Mouse (Mus musculus) stomach, embryonic 16.5 days (tissue): Measurements from ENCODE around the gene Klhdc8a. TPM values are rescaled to one million over a fixed set of nuclear protein-coding genes. Genes with fewer than 3 reads are reported as not detected.

Experiments used
- ATAC-seq: fragments of 200-750 bp; cut with Nextera tagmentation; 2 replicates; pipeline ENCODE4 v1.8.0; 2017; ENCODE audit warnings: moderate number of reproducible peaks, moderate TSS enrichment; ENCODE audit not compliant: insufficient read depth, low FRiP score
- H3K27ac ChIP-seq: fragments of 300-500 bp; sonication (generic); 2 replicates; pipeline ENCODE4 v1.5.1; 2014; ENCODE audit warnings: low read length
- H3K27me3 ChIP-seq: fragments of 300-500 bp; sonication (generic); 2 replicates; pipeline ENCODE4 v1.6.1; 2014; ENCODE audit warnings: low read length, control low read depth, mixed read lengths; ENCODE audit not compliant: control insufficient read depth, insufficient read depth
- H3K36me3 ChIP-seq: fragments of 300-500 bp; sonication (generic); 2 replicates; pipeline ENCODE4 v1.6.1; 2014; ENCODE audit warnings: low read length; ENCODE audit not compliant: control insufficient read depth, insufficient read depth
- H3K4me1 ChIP-seq: fragments of 300-500 bp; sonication (generic); 2 replicates; pipeline ENCODE4 v1.6.1; 2014; ENCODE audit warnings: low read length, control low read depth, mixed read lengths; ENCODE audit not compliant: control insufficient read depth, insufficient read depth
- H3K4me2 ChIP-seq: fragments of 300-500 bp; sonication (generic); 2 replicates; pipeline ENCODE4 v1.6.1; 2014; ENCODE audit warnings: low read depth, low read length, mixed read lengths
- H3K4me3 ChIP-seq: fragments of 300-500 bp; sonication (generic); replicated peaks from 2 replicates; pipeline ENCODE4 v1.5.1; 2014; ENCODE audit warnings: mild to moderate bottlenecking, low read length
- H3K9ac ChIP-seq: fragments of 300-500 bp; sonication (generic); 2 replicates; pipeline ENCODE4 v1.6.1; 2014; ENCODE audit warnings: low read length
- H3K9me3 ChIP-seq: fragments of 300-500 bp; sonication (generic); replicated peaks from 2 replicates; pipeline ENCODE4 v1.6.1; 2016; ENCODE audit warnings: low read length, control low read depth; ENCODE audit not compliant: control insufficient read depth
- WGBS: fragments of 180-500 bp; shearing (Covaris S2); extraction: QIAGEN DNeasy Blood & Tissue Kit; methylation state at CpG from one replicate; pipeline ENCODE4 v1.1.7; 2014; 5-methylcytosine and 5-hydroxymethylcytosine counted together
- polyA plus RNA-seq: library from polyadenylated mRNA; unstranded; fragments of >200 nt; fragmentation: Nextera tagmentation; extraction: Ambion mirVana; gene quantifications from 2 replicates; pipeline ENCODE4 v1.2.1, GENCODE M21; 2015

Gene Klhdc8a
- polyA plus RNA-seq, 1 experiment from 2014 or later: 0.18 TPM

- H3K4me3 ChIP-seq: peak overlapping the region; percentile 54
- peak overlapping the region; percentile 71 for H3K9ac ChIP-seq
- ATAC-seq: peak; percentile 23; the same call in 1 of the 2 replicates
- H3K36me3 ChIP-seq: no peaks in the 10 kb centered on the region
- 1% methylated on average over 70 of the region's 71 CpGs for WGBS
- H3K4me1 ChIP-seq: peaks cover 9% of the 10 kb centered on the region; the same call in 1 of the 2 replicates
- H3K27me3 ChIP-seq: peaks cover 25% of the 10 kb centered on the region
- no peak overlapping the region for H3K27ac ChIP-seq
- H3K4me2 ChIP-seq: peak overlapping the region; percentile 98
- no peaks in the 10 kb centered on the region for H3K9me3 ChIP-seq
These were observed 507 bp downstream of the Klhdc8a start for GRCm38 (mm10) chr1:132298801-132299464.

- H3K27me3 ChIP-seq: peaks cover 25% of the 10 kb centered on the region
- no peaks in the 10 kb centered on the region for H3K36me3 ChIP-seq
- WGBS: 70% methylated on average over 5 of the region's 5 CpGs
- H3K9ac ChIP-seq: no peak overlapping the region
- H3K4me1 ChIP-seq: peaks cover 9% of the 10 kb centered on the region; the same call in 1 of the 2 replicates
- ATAC-seq: no peak
- no peak overlapping the region for H3K27ac ChIP-seq
- H3K9me3 ChIP-seq: no peaks in the 10 kb centered on the region
- no peak overlapping the region for H3K4me3 ChIP-seq
- H3K4me2 ChIP-seq: no peak overlapping the region
These were observed 1.3 kb downstream of the Klhdc8a start for GRCm38 (mm10) chr1:132299744-132300143.

GRCm38 (mm10) chr1:132301242-132301641 lies 2.8 kb downstream of the Klhdc8a start:
- Histone ChIP-seq H3K36me3 (no peaks in the 10 kb centered on the region), H3K27ac (no peak overlapping the region), H3K9ac (no peak overlapping the region), H3K4me1 (peaks cover 9% of the 10 kb centered on the region; the same call in 1 of the 2 replicates), H3K9me3 (no peaks in the 10 kb centered on the region), H3K4me3 (no peak overlapping the region), H3K27me3 (peaks cover 25% of the 10 kb centered on the region), H3K4me2 (no peak overlapping the region)
- 90% methylated on average over 5 of the region's 5 CpGs for WGBS
- no peak for ATAC-seq

- 87% methylated on average over 9 of the region's 9 CpGs for WGBS
- no peak overlapping the region for H3K27ac ChIP-seq
These were observed 4.0 kb downstream of the Klhdc8a start for GRCm38 (mm10) chr1:132302341-132302866.

GRCm38 (mm10) chr1:132304618-132305214 lies 6.3 kb downstream of the Klhdc8a start:
- H3K4me1 ChIP-seq: no peaks in the 10 kb centered on the region
- ATAC-seq: no peak
- no peaks in the 10 kb centered on the region for H3K9me3 ChIP-seq
- no peaks in the 10 kb centered on the region for H3K36me3 ChIP-seq
- H3K9ac ChIP-seq: no peak overlapping the region
- 30% methylated on average over 9 of the region's 9 CpGs for WGBS
- H3K4me3 ChIP-seq: no peak overlapping the region
- no peak overlapping the region for H3K4me2 ChIP-seq
- no peak overlapping the region for H3K27ac ChIP-seq
- peaks cover 8% of the 10 kb centered on the region for H3K27me3 ChIP-seq

More at GRCm38 (mm10) chr1:132302341-132302866, 4.0 kb downstream of the Klhdc8a start:
- H3K9me3 ChIP-seq: no peaks in the 10 kb centered on the region
- no peak overlapping the region for H3K4me2 ChIP-seq
- no peak for ATAC-seq
- H3K4me3 ChIP-seq: no peak overlapping the region
- peaks cover 9% of the 10 kb centered on the region; the same call in 1 of the 2 replicates for H3K4me1 ChIP-seq
- H3K9ac ChIP-seq: no peak overlapping the region
- peaks cover 25% of the 10 kb centered on the region for H3K27me3 ChIP-seq
- no peaks in the 10 kb centered on the region for H3K36me3 ChIP-seq

GRCm38 (mm10) chr1:132306160-132306559 lies 7.7 kb downstream of the Klhdc8a start:
- WGBS: 42% methylated on average over 4 of the region's 4 CpGs
- H3K4me1 ChIP-seq: no peaks in the 10 kb centered on the region
- ATAC-seq: no peak

GRCm38 (mm10) chr1:132306808-132307207 lies 8.4 kb downstream of the Klhdc8a start:
- 20% methylated on average over 4 of the region's 4 CpGs for WGBS
- no peak overlapping the region for H3K27ac ChIP-seq

More at GRCm38 (mm10) chr1:132306160-132306559, 7.7 kb downstream of the Klhdc8a start:
- Histone ChIP-seq H3K4me2 (no peak overlapping the region), H3K27ac (no peak overlapping the region), H3K27me3 (peaks cover 4% of the 10 kb centered on the region; the same call in 1 of the 2 replicates), H3K9me3 (no peaks in the 10 kb centered on the region), H3K9ac (no peak overlapping the region), H3K4me3 (no peak overlapping the region), H3K36me3 (no peaks in the 10 kb centered on the region)

GRCm38 (mm10) chr1:132307962-132308361 lies 9.5 kb downstream of the Klhdc8a start:
- Histone ChIP-seq H3K9me3 (no peaks in the 10 kb centered on the region), H3K9ac (no peak overlapping the region), H3K27me3 (no peaks in the 10 kb centered on the region), H3K4me1 (no peaks in the 10 kb centered on the region), H3K27ac (no peak overlapping the region), H3K36me3 (no peaks in the 10 kb centered on the region), H3K4me2 (no peak overlapping the region), H3K4me3 (no peak overlapping the region)
- 82% methylated on average over 6 of the region's 6 CpGs for WGBS
- ATAC-seq: no peak

More at GRCm38 (mm10) chr1:132306808-132307207, 8.4 kb downstream of the Klhdc8a start:
- Histone ChIP-seq H3K4me2 (no peak overlapping the region), H3K36me3 (no peaks in the 10 kb centered on the region), H3K27me3 (no peaks in the 10 kb centered on the region; the same call in 1 of the 2 replicates), H3K4me1 (no peaks in the 10 kb centered on the region), H3K9ac (no peak overlapping the region), H3K9me3 (no peaks in the 10 kb centered on the region), H3K4me3 (no peak overlapping the region)
- no peak for ATAC-seq

- H3K36me3 ChIP-seq: no peaks in the 10 kb centered on the region
- H3K4me1 ChIP-seq: no peaks in the 10 kb centered on the region
- H3K9ac ChIP-seq: no peak overlapping the region
- no peak for ATAC-seq
- H3K4me3 ChIP-seq: no peak overlapping the region
- H3K4me2 ChIP-seq: no peak overlapping the region
- no peaks in the 10 kb centered on the region for H3K9me3 ChIP-seq
- no peak overlapping the region for H3K27ac ChIP-seq
- 84% methylated on average over 7 of the region's 7 CpGs for WGBS
- no peaks in the 10 kb centered on the region for H3K27me3 ChIP-seq
These were observed 10.2 kb downstream of the Klhdc8a start for GRCm38 (mm10) chr1:132308674-132309073.
